Mouse (Mus musculus) embryonic facial prominence, embryonic 10.5 days (tissue): ENCODE results near the gene Olfr1126. TPM values are rescaled to one million over a fixed set of nuclear protein-coding genes. Genes with fewer than 3 reads are reported as not detected.
"Not testable (repeated sequence)": the region's sequence is repeated elsewhere in the genome, so short reads cannot be mapped to it uniquely, and the experiment has no call there.

Source experiments
- DNase-seq: peaks from one replicate; pipeline ENCODE4 v3.0.0-alpha.2; 2017; ENCODE audit warnings: low spot score
- H3K27ac ChIP-seq: fragments of 300-500 bp; sonication (generic); replicated peaks from 2 replicates; pipeline ENCODE4 v1.5.1; 2016; ENCODE audit warnings: mild to moderate bottlenecking
- H3K27me3 ChIP-seq: fragments of 300-500 bp; sonication (generic); replicated peaks from 2 replicates; pipeline ENCODE4 v1.6.1; 2016; ENCODE audit warnings: low read depth, mild to moderate bottlenecking; ENCODE audit not compliant: poor library complexity, severe bottlenecking
- H3K36me3 ChIP-seq: fragments of 300-500 bp; sonication (generic); replicated peaks from 2 replicates; pipeline ENCODE4 v1.6.1; 2016; ENCODE audit warnings: mild to moderate bottlenecking, moderate library complexity
- H3K4me1 ChIP-seq: fragments of 300-500 bp; sonication (generic); 2 replicates; pipeline ENCODE4 v1.6.1; 2016
- H3K4me3 ChIP-seq: fragments of 300-500 bp; sonication (generic); 2 replicates; pipeline ENCODE4 v1.5.1; 2016; ENCODE audit warnings: mild to moderate bottlenecking, moderate library complexity
- H3K9me3 ChIP-seq: fragments of 300-500 bp; sonication (generic); 2 replicates; pipeline ENCODE4 v1.6.1; 2016; ENCODE audit warnings: mild to moderate bottlenecking
- WGBS: fragments of 180-500 bp; shearing (Covaris S2); methylation state at CpG from one replicate; pipeline ENCODE4 v1.1.7; 2016; 5-methylcytosine and 5-hydroxymethylcytosine counted together
- polyA plus RNA-seq: library from polyadenylated mRNA; unstranded; fragments of >200 nt; fragmentation: Nextera tagmentation; extraction: Ambion mirVana; gene quantifications from 2 replicates; pipeline ENCODE4 v1.2.1, GENCODE M21; 2016

Olfr1126 gene
- not detected in 2 replicates for polyA plus RNA-seq

- no peaks in the 10 kb centered on the region for H3K27me3 ChIP-seq
- H3K36me3 ChIP-seq = no peaks in the 10 kb centered on the region
- no peaks in the 10 kb centered on the region for H3K4me1 ChIP-seq
- no peak within 1 kb of the TSS for H3K4me3 ChIP-seq
- no peak for DNase-seq
- H3K27ac ChIP-seq = no peak within 1 kb of the TSS
- no peaks in the 10 kb centered on the region for H3K9me3 ChIP-seq
Measured at GRCm38 (mm10) chr2:87453662-87454061, at the start of gene Olfr1126. TSS of gene Olfr1126 (plus strand) at chr2:87453962.

GRCm38 (mm10) chr2:87416335-87416734, 37.4 kb upstream of the Olfr1126 start, which contains the start of gene Olfr1123:
TSS of gene Olfr1123 (plus strand) at chr2:87416635.
- Histone ChIP-seq H3K4me3 (no peak within 1 kb of the TSS), H3K9me3 (no peaks in the 10 kb centered on the region), H3K4me1 (no peaks in the 10 kb centered on the region), H3K27ac (no peak within 1 kb of the TSS), H3K36me3 (no peaks in the 10 kb centered on the region), H3K27me3 (no peaks in the 10 kb centered on the region)
- 85% methylated on average over 1 of the region's 1 CpGs for WGBS
- DNase-seq = no peak

GRCm38 (mm10) chr2:87429975-87430374, 23.8 kb upstream of the Olfr1126 start, which contains the start of gene Olfr1124:
TSS of gene Olfr1124 (plus strand) at chr2:87430275.
- Histone ChIP-seq H3K9me3 (no peaks in the 10 kb centered on the region), H3K4me3 (no peak within 1 kb of the TSS), H3K4me1 (no peaks in the 10 kb centered on the region), H3K27me3 (no peaks in the 10 kb centered on the region), H3K36me3 (no peaks in the 10 kb centered on the region), H3K27ac (no peak within 1 kb of the TSS)
- 95% methylated on average over 1 of the region's 1 CpGs for WGBS
- DNase-seq = no peak

DNA sequence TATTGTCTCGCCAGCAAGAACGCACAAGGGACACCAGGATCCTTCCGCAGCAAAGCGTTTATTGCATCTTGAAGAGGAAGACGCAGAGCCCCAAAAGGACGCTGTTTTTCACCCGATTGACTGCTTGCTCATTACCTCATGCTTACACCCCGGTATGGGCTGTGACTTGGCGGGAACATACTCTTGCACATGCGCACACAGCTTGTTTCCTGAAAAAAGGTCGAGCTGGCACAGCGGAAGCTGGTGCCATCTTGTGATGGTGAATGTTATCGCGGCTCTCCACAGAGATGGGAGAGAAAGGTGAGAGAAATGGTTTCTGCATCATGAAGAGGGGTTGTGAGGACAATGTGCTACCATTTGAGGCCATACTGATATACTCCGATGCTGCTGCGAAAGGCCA, 16.0 kb upstream of the Olfr1126 start:
- WGBS = 92% methylated on average over 16 of the region's 16 CpGs
- Histone ChIP-seq H3K9me3 (no peaks in the 10 kb centered on the region), H3K36me3 (no peaks in the 10 kb centered on the region), H3K27ac (no peak overlapping the region), H3K27me3 (no peaks in the 10 kb centered on the region), H3K4me1 (no peaks in the 10 kb centered on the region), H3K4me3 (no peak overlapping the region)
- no peak for DNase-seq

GRCm38 (mm10) chr2:87461769-87462168, 8.0 kb downstream of the Olfr1126 start:
- no peaks in the 10 kb centered on the region for H3K4me1 ChIP-seq
- no peak overlapping the region for H3K27ac ChIP-seq
- no peak overlapping the region for H3K4me3 ChIP-seq
- no peaks in the 10 kb centered on the region for H3K36me3 ChIP-seq
- no peaks in the 10 kb centered on the region for H3K27me3 ChIP-seq
- WGBS = 91% methylated on average over 4 of the region's 4 CpGs
- DNase-seq = no peak
- no peaks in the 10 kb centered on the region for H3K9me3 ChIP-seq

DNA sequence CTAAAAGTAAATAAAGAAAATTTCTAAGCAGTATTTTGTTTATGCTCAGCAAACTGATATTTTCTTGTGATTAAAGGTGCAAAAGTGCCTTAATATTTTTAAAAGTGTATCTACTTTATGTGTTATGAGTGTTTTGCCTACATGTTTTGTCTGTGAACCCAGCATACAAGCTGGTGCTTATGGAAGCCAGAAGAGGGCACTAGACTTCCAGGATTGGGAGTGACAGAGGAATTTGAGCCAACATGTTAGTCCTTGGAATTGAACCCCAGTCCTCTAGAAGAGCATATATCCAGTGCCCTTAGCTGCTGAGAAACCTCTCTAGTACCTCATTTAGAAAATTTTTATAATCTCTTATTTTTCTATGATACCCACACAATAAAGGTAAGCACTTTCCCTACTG, 26.4 kb downstream of the Olfr1126 start:
- Histone ChIP-seq H3K4me1 (no peaks in the 10 kb centered on the region), H3K9me3 (no peaks in the 10 kb centered on the region), H3K27ac (no peak overlapping the region), H3K4me3 (no peak overlapping the region), H3K27me3 (no peaks in the 10 kb centered on the region), H3K36me3 (no peaks in the 10 kb centered on the region)
- DNase-seq = no peak

- Histone ChIP-seq H3K9me3 (no peaks in the 10 kb centered on the region), H3K4me3 (no peak overlapping the region), H3K4me1 (no peaks in the 10 kb centered on the region), H3K27me3 (no peaks in the 10 kb centered on the region), H3K27ac (no peak overlapping the region), H3K36me3 (no peaks in the 10 kb centered on the region)
- 89% methylated on average over 4 of the region's 4 CpGs for WGBS
- no peak for DNase-seq
Measured at GRCm38 (mm10) chr2:87481158-87481557, 27.4 kb downstream of the Olfr1126 start.

DNA sequence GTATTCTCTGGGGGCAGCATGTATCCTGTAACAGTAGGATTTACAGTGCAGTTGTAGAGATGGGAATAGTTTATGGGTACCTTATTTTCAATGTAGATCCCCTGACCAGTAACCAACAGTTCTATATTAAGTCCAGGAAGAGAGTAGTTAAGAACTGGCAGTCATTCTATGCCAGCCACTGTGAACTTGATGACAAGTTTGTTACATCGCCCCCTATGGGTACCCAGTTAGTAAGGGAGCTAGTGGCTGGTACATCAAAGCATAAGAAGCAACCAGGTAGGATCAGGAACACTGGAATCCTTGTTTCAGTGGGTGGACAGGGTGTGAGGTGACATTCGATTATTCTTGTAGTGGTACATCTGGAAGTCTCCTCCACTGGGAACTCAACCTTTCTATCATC, 28.5 kb downstream of the Olfr1126 start:
- no peaks in the 10 kb centered on the region for H3K9me3 ChIP-seq
- H3K4me3 ChIP-seq = no peak overlapping the region
- no peaks in the 10 kb centered on the region for H3K4me1 ChIP-seq
- no peak overlapping the region for H3K27ac ChIP-seq
- 80% methylated on average over 2 of the region's 2 CpGs for WGBS
- DNase-seq = no peak
- no peaks in the 10 kb centered on the region for H3K36me3 ChIP-seq
- no peaks in the 10 kb centered on the region for H3K27me3 ChIP-seq

DNA sequence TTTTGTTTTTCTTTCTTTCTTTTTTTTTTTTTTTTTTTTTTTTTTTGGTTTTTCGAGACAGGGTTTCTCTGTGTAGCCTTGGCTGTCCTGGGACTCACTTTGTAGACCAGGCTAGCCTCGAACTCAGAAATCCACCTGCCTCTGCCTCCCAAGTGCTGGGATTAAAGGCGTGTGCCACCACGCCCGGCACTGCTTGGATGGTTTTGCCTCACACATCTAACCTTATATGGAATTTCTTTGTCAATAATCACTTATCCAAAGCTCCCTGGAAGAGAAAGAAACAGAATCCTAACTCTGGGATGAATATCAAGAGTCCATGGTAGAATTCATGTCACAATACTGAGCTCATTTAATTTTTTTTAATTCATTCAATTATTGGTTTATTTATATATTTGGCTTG, 43.2 kb downstream of the Olfr1126 start, which contains the start of gene Pramel7:
Gene Pramel7 (minus strand): TSS at position 101 of the 400 bp plus-strand sequence.
- not testable (repeated sequence) for H3K27me3 ChIP-seq, H3K36me3 ChIP-seq, DNase-seq, H3K4me1 ChIP-seq, H3K9me3 ChIP-seq, H3K27ac ChIP-seq, H3K4me3 ChIP-seq
- WGBS = 94% methylated on average over 4 of the region's 5 CpGs

- DNase-seq = no peak
- no peak within 1 kb of the TSS for H3K27ac ChIP-seq
- WGBS = 92% methylated on average over 6 of the region's 6 CpGs
- no peaks in the 10 kb centered on the region for H3K9me3 ChIP-seq
- H3K27me3 ChIP-seq = no peaks in the 10 kb centered on the region
- no peak within 1 kb of the TSS for H3K4me3 ChIP-seq
- no peaks in the 10 kb centered on the region for H3K36me3 ChIP-seq
- H3K4me1 ChIP-seq = no peaks in the 10 kb centered on the region
Measured at GRCm38 (mm10) chr2:87506265-87506664, 52.5 kb downstream of the Olfr1126 start, which contains the start of gene Pramel6. TSS of gene Pramel6 (plus strand) at chr2:87506565.

Other genes with a start within 250 kb of the Olfr1126 start
- not detected in 2 replicates for gene Olfr1113, start 245.0 kb upstream of the Olfr1126 start, polyA plus RNA-seq
- gene Olfr1115, start 205.9 kb upstream of the Olfr1126 start, polyA plus RNA-seq = not detected in 2 replicates
- gene Olfr1116, start 186.4 kb upstream of the Olfr1126 start, polyA plus RNA-seq = not detected in 2 replicates
- gene Olfr1118, start 146.4 kb upstream of the Olfr1126 start, polyA plus RNA-seq = not detected in 2 replicates
- gene Olfr1120, start 99.1 kb upstream of the Olfr1126 start, polyA plus RNA-seq = not detected in 2 replicates
- not detected in 2 replicates for gene Olfr1121, start 84.1 kb upstream of the Olfr1126 start, polyA plus RNA-seq
- gene Olfr1122, start 68.1 kb upstream of the Olfr1126 start, polyA plus RNA-seq = not detected in 2 replicates
- not detected in 2 replicates for gene Olfr1123, start 37.3 kb upstream of the Olfr1126 start, polyA plus RNA-seq
- 0.06 and 0.14 TPM in 2 replicates for gene Olfr1124, start 23.7 kb upstream of the Olfr1126 start, polyA plus RNA-seq
- not detected in 2 replicates for gene Pramel7, start 43.1 kb downstream of the Olfr1126 start, polyA plus RNA-seq
- not detected in 2 replicates for gene Pramel6, start 52.6 kb downstream of the Olfr1126 start, polyA plus RNA-seq
- gene Olfr153, start 77.8 kb downstream of the Olfr1126 start, polyA plus RNA-seq = not detected in 2 replicates
- not detected in 2 replicates for gene Olfr1128, start 91.6 kb downstream of the Olfr1126 start, polyA plus RNA-seq
- not detected in 2 replicates for gene Olfr1129, start 119.9 kb downstream of the Olfr1126 start, polyA plus RNA-seq
- not detected in 2 replicates for gene Olfr1130, start 152.2 kb downstream of the Olfr1126 start, polyA plus RNA-seq
- gene Olfr1131, start 173.1 kb downstream of the Olfr1126 start, polyA plus RNA-seq = not detected in 2 replicates
- not detected in 2 replicates for gene Olfr1132, start 183.6 kb downstream of the Olfr1126 start, polyA plus RNA-seq
- gene Olfr1133, start 193.4 kb downstream of the Olfr1126 start, polyA plus RNA-seq = not detected in 2 replicates
- not detected in 2 replicates for gene Olfr1134, start 204.5 kb downstream of the Olfr1126 start, polyA plus RNA-seq
- not detected in 2 replicates for gene Olfr1135, start 219.7 kb downstream of the Olfr1126 start, polyA plus RNA-seq
- gene Olfr1136, start 240.0 kb downstream of the Olfr1126 start, polyA plus RNA-seq = not detected in 2 replicates